Mouse (Mus musculus) liver, adult 2 months (tissue): ENCODE results near the gene Flg.

Experiments
- CTCF ChIP-seq: fragments of 200-500 bp; IDR thresholded peaks from 2 replicates; pipeline ENCODE4 v1.5.1; 2011; ENCODE audit warnings: low read depth, low read length, control low read depth
- POLR2A ChIP-seq: fragments of 200-500 bp; IDR thresholded peaks from 2 replicates; pipeline ENCODE4 v1.6.1; 2011; ENCODE audit warnings: low read length, control low read depth; ENCODE audit not compliant: insufficient read depth; ENCODE audit errors: extremely low read depth

DNA sequence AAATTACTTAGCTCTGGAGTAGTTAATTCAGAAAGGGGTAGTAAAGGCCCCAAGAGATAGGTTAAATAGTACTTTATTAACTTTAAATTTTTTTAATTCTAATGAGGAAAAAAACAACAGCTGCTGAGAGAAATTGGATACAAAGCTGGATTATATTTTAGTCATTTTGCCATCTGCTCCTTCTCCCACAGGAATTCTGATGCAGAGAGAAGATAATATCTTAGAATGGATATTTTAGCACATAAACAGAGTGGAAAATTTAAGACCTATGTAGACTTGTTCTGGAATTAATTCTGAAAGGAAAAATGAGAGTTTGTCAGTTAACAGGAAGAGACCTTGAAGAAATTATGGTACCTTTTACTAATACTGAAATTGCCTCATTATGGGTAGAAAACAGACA lies 64.4 kb downstream of the Flg start:
- TF ChIP-seq CTCF (no peak), POLR2A (no peak)
